Mouse (Mus musculus) spleen, postnatal 36 days (tissue): Measurements from ENCODE around the gene Maml3.

ENCODE experiments used
- DNase-seq, 2 experiments: peaks; one replicate each; pipeline ENCODE4 v3.0.0; 2022; ENCODE audit warnings: low spot score in 2 of 2, mixed read lengths in 1 of 2

The Maml3 gene

GRCm38 (mm10) chr3:52003663-52004062 lies 101.2 kb downstream of the Maml3 start:
- no peak for DNase-seq

DNA sequence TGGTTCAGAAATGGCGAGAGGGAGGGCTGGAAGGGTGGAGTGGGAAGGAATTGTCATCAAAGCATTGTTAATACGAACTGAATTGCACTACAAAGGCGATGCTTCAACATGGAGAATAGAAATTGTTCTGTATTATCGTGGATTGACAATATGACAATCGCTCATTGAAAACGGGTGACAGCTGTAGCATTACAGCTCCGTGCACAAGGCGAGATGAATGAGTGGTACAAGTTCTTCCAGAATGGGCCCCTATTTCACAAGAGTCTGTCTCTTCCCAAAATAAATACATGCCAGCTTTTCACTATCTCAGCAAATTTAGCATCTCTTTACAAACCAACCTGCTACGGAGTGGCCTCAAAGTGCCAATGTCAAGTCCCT lies 103.4 kb downstream of the Maml3 start:
- no peak for DNase-seq

- no peak for DNase-seq
These were observed 103.9 kb downstream of the Maml3 start for GRCm38 (mm10) chr3:52000871-52001517.

- peak; percentile 93 to 96 for DNase-seq
These were observed 105.0 kb downstream of the Maml3 start for GRCm38 (mm10) chr3:51999671-52000437.

- DNase-seq: no peak
These were observed 106.1 kb downstream of the Maml3 start for GRCm38 (mm10) chr3:51998511-51999399.

- no peak for DNase-seq
These were observed 107.3 kb downstream of the Maml3 start for GRCm38 (mm10) chr3:51997616-51998015.

DNA sequence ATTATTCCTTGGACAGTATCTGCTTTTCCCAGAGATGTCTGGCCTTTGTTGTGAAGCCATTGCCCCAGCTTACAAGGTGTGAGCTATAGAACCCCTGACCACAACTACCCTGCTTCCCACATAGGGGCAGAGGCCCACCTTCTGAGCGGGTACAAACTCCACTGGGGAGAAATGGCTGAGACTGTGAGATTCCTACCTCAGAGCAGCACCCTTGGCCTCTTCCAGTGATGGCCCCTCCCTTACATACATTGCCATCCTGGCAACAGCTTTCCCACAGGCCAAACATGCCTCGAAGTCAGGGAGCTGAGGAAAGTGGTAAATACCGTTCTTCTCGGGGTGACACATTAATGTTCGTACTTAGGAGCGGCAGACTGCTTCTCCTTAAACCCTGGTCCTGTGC lies 118.4 kb downstream of the Maml3 start:
- no peak for DNase-seq

DNA sequence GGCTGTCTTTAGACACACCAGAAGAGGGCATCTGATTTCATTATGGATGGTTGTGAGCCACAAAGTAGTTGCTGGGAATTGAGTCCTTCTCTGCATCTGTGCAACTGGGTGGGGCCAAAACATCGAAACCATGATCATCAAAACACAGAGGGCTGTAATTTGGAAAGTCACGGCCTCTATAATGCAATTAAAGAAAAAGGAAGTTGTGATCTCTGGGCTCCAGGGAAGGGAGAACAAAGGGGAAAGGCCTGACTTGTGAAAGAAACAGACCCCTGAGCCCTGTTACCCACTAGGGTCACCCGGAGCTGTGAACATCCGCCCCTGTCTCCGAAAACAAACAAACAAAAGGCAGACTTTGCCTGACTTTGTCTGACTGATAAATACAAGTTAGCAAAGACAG lies 123.4 kb downstream of the Maml3 start:
- no peak for DNase-seq

- DNase-seq: no peak
These were observed 127.1 kb downstream of the Maml3 start for GRCm38 (mm10) chr3:51977654-51978352.

DNA sequence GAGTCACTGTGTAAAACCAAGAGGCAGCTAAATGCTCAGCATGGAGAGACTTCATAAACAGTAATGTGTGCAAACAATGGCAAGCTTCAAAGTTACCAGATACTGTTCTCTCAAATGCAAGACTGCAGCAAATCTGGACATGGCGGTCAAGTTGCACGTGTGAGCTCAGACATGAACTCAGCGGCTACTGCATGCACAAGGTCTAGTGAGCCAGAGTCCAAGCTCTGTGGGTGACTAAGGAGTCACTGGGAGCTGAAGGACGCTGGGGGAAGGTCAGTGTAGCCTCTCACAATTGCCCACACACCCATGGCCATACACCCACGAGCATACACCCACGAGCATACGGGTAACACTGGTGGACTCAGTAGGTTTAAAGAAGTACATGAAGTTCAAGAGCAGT lies 130.3 kb downstream of the Maml3 start:
- DNase-seq: no peak

DNA sequence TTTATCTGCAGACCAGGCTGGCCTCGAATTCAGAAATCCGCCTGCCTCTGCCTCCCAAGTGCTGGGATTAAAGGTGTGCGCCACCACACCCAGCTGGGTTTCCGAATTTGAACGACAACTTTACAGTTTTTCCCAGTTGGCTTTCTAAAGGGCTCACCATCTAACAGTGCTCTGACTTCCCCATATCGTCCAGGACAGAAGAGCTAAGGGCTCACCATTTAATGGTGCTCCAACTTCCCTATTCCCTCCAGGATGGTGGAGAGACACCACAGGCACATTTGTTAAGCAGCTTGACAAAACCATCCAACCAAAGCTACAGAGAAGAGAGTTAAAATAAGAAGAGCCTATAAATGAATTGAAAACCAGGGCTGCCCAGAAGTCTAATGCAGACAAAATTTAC lies 130.7 kb downstream of the Maml3 start:
- no peak for DNase-seq

- DNase-seq: no peak
These were observed 132.3 kb downstream of the Maml3 start for GRCm38 (mm10) chr3:51972576-51972975.

- DNase-seq: no peak
These were observed 134.4 kb downstream of the Maml3 start for GRCm38 (mm10) chr3:51970489-51970888.

- DNase-seq: no peak
These were observed 135.4 kb downstream of the Maml3 start for GRCm38 (mm10) chr3:51969451-51969850.

DNA sequence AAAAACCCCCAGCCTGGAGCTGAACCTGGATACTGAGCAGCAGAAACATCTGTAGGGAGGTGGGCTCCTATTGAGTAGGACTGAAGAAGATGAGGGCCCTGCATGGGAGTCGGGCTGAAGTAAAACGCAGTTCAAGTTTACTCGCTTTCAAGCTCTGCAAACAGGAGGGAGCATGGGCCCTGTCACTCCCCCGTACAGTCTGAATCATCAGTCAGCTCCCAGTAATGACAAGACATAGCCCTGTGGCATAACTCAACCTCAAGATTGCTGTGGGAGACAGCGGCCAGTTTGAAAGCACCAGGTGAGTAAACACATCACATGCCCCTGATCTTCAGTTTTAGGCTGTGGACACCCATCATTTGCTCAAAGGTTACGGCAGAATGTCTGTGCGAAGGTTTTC lies 139.0 kb downstream of the Maml3 start:
- no peak for DNase-seq

DNA sequence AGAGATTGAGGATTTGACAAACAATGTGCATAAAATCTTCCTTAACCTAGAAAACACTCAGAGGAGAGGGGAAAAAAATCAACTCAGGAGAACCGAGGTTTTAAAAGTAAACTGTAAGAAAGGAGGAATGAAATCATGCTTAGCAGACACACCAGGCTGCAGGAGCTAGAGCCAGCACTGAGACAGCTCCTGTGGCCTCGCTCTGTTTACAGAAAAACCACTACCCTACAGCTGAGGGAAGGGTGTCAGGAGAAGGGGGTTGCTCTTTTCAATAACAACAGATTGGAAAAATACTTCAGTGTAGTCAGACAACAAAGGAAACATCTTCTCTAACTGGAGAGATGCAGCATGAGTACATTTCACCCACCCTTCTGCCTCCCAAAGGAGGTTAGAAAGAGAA lies 139.4 kb downstream of the Maml3 start:
- DNase-seq: no peak

GRCm38 (mm10) chr3:51965008-51965407 lies 139.9 kb downstream of the Maml3 start:
- DNase-seq: no peak

DNA sequence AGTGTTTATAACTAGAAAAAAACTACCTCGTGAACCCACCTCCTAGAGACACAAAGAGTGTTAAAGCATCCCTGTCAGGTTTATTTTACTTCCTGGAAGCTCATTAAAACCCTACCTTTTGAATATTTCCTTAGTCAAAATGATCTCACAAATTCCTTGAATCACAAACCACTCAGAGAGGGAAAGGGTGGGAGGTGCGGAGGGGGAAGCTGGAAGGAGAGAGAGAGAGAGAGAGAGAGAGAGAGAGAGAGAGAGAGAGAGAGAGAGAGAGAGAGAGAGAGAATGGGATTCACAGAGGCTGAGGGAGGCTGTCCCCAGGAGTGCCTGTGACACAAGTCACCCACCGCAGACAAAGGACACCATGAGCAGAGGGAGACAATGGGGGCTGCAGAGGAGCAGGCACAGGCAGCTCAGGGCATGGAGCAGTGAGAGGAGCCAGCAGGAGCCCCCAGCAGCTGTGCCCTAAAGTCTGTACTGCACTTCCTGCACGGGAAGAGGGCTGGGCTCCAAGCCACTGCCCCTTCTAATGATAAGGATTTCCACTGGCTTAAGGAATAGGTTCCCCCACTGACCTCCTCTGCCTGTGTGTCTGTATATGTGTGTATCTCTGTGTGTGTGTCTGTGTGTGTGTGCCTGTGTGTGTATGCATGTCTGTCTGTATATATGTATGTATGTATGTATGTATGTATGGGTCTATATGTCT lies 140.8 kb downstream of the Maml3 start:
- no peak for DNase-seq

- no peak for DNase-seq
These were observed 141.6 kb downstream of the Maml3 start for GRCm38 (mm10) chr3:51963151-51963791.

DNA sequence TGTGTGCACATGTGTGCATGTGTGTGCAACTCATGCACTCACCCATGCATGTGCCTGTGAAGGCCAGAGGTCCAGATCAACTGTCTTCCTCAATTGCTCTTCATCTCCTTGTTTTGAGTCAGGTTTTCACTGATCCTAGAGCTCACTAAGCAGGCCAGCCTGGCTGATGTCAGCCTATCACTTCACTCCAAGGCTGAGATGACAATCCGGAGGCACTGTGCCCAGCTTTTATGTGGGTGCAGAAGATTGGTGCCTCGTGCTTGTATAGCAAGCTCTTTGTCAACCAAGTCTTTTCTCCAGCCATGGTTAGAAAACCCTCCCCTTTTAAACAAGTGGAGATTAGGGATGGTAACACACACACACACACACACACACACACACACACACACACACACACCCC lies 146.1 kb downstream of the Maml3 start:
- DNase-seq: no peak

DNA sequence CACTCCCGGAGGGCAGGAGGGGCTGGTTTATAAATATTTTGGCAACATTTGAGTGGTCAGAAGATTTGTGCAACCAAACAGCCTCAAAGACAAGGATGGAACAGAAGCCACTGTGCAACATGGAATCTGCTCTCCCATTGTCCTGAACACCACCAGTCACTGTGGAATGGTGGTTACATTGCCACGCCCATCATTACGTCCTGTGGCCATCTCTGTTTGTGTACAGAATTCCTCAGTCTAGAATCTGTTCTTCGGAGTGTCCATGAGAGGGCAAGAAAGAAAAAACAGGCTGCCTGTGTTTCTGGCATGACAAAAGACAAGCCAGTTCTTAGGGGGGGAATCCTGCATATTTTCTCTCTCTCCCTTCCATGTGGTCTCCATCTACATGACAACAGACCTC lies 150.4 kb downstream of the Maml3 start:
- DNase-seq: no peak
